Mouse (Mus musculus) hindbrain, embryonic 12.5 days (tissue): ENCODE measurements around the gene Vsx1. TPM values are rescaled to one million over a fixed set of nuclear protein-coding genes. Genes with fewer than 3 reads are reported as not detected.

ENCODE experiments used
- ATAC-seq: fragments of 200-750 bp; cut with Nextera tagmentation; 2 replicates; pipeline ENCODE4 v1.8.0; 2017; ENCODE audit warnings: moderate TSS enrichment; ENCODE audit not compliant: low FRiP score
- H3K27ac ChIP-seq: fragments of 300-500 bp; sonication (generic); 2 replicates; pipeline ENCODE4 v1.5.1; 2016; ENCODE audit warnings: mild to moderate bottlenecking
- H3K27me3 ChIP-seq: fragments of 300-500 bp; sonication (generic); 2 replicates; pipeline ENCODE4 v1.6.1; 2016; ENCODE audit warnings: mild to moderate bottlenecking
- H3K36me3 ChIP-seq: fragments of 300-500 bp; sonication (generic); 2 replicates; pipeline ENCODE4 v1.6.1; 2016; ENCODE audit warnings: mild to moderate bottlenecking
- H3K4me1 ChIP-seq: fragments of 300-500 bp; sonication (generic); 2 replicates; pipeline ENCODE4 v1.6.1; 2016
- H3K4me2 ChIP-seq: fragments of 300-500 bp; sonication (generic); replicated peaks from 2 replicates; pipeline ENCODE4 v1.6.1; 2016; ENCODE audit warnings: mild to moderate bottlenecking
- H3K4me3 ChIP-seq: fragments of 300-500 bp; sonication (generic); 2 replicates; pipeline ENCODE4 v1.5.1; 2016; ENCODE audit warnings: mild to moderate bottlenecking
- H3K9ac ChIP-seq: fragments of 300-500 bp; sonication (generic); 2 replicates; pipeline ENCODE4 v1.6.1; 2016; ENCODE audit warnings: mild to moderate bottlenecking, moderate library complexity
- H3K9me3 ChIP-seq: fragments of 300-500 bp; sonication (generic); replicated peaks from 2 replicates; pipeline ENCODE4 v1.6.1; 2016; ENCODE audit warnings: mild to moderate bottlenecking
- WGBS: fragments of 180-500 bp; shearing (Covaris S2); methylation state at CpG from one replicate; pipeline ENCODE4 v1.1.7; 2016; 5-methylcytosine and 5-hydroxymethylcytosine counted together
- polyA plus RNA-seq: library from polyadenylated mRNA; unstranded; fragments of >200 nt; fragmentation: Nextera tagmentation; extraction: Ambion mirVana; gene quantifications from 2 replicates; pipeline ENCODE4 v1.2.1, GENCODE M21; 2016

Gene Vsx1
- polyA plus RNA-seq, 1 experiment from 2014 or later: 1.0 TPM

GRCm38 (mm10) chr2:150665534-150666451 lies 23.4 kb downstream of the Vsx1 start:
- Histone ChIP-seq H3K9ac (no peak overlapping the region), H3K27ac (no peak overlapping the region), H3K27me3 (peaks cover 21% of the 10 kb centered on the region), H3K36me3 (no peaks in the 10 kb centered on the region), H3K9me3 (no peaks in the 10 kb centered on the region), H3K4me2 (peak overlapping the region; percentile 29), H3K4me1 (peaks cover 19% of the 10 kb centered on the region), H3K4me3 (no peak overlapping the region)
- ATAC-seq: no peak
- 48% methylated on average over 10 of the region's 10 CpGs for WGBS

GRCm38 (mm10) chr2:150665006-150665405 lies 24.2 kb downstream of the Vsx1 start:
- H3K36me3 ChIP-seq: no peaks in the 10 kb centered on the region
- WGBS: 61% methylated on average over 2 of the region's 2 CpGs
- no peak overlapping the region for H3K27ac ChIP-seq
- ATAC-seq: no peak
- H3K9ac ChIP-seq: no peak overlapping the region
- no peaks in the 10 kb centered on the region for H3K9me3 ChIP-seq
- H3K4me2 ChIP-seq: no peak overlapping the region
- H3K4me3 ChIP-seq: no peak overlapping the region
- H3K27me3 ChIP-seq: peaks cover 16% of the 10 kb centered on the region
- H3K4me1 ChIP-seq: peaks cover 19% of the 10 kb centered on the region

- Histone ChIP-seq H3K9me3 (no peaks in the 10 kb centered on the region), H3K4me2 (no peak overlapping the region), H3K27ac (no peak overlapping the region), H3K4me3 (no peak overlapping the region), H3K4me1 (peaks cover 19% of the 10 kb centered on the region), H3K9ac (no peak overlapping the region), H3K27me3 (peaks cover 10% of the 10 kb centered on the region), H3K36me3 (no peaks in the 10 kb centered on the region)
- ATAC-seq: no peak
- WGBS: 80% methylated on average over 5 of the region's 5 CpGs
Observed at GRCm38 (mm10) chr2:150664152-150664920, 24.8 kb downstream of the Vsx1 start.

- WGBS: 73% methylated on average over 9 of the region's 9 CpGs
- peaks cover 15% of the 10 kb centered on the region for H3K4me1 ChIP-seq
- no peak overlapping the region for H3K9ac ChIP-seq
- H3K27ac ChIP-seq: no peak overlapping the region
- H3K9me3 ChIP-seq: no peaks in the 10 kb centered on the region
- ATAC-seq: no peak
- H3K4me3 ChIP-seq: no peak overlapping the region
- H3K4me2 ChIP-seq: no peak overlapping the region
- no peaks in the 10 kb centered on the region for H3K36me3 ChIP-seq
- H3K27me3 ChIP-seq: peaks cover 4% of the 10 kb centered on the region; the same call in 1 of the 2 replicates
Observed at GRCm38 (mm10) chr2:150663255-150663654, 25.9 kb downstream of the Vsx1 start.

GRCm38 (mm10) chr2:150662007-150662406 lies 27.2 kb downstream of the Vsx1 start:
- Histone ChIP-seq H3K4me2 (no peak overlapping the region), H3K27me3 (no peaks in the 10 kb centered on the region), H3K4me3 (no peak overlapping the region), H3K36me3 (no peaks in the 10 kb centered on the region), H3K27ac (no peak overlapping the region), H3K9me3 (no peaks in the 10 kb centered on the region), H3K9ac (no peak overlapping the region), H3K4me1 (peaks cover 14% of the 10 kb centered on the region)
- 79% methylated on average over 2 of the region's 2 CpGs for WGBS
- ATAC-seq: no peak

GRCm38 (mm10) chr2:150660668-150661451 lies 28.3 kb downstream of the Vsx1 start:
- Histone ChIP-seq H3K36me3 (no peaks in the 10 kb centered on the region), H3K9ac (no peak overlapping the region), H3K27ac (no peak overlapping the region), H3K27me3 (no peaks in the 10 kb centered on the region), H3K4me3 (no peak overlapping the region), H3K9me3 (no peaks in the 10 kb centered on the region), H3K4me2 (no peak overlapping the region), H3K4me1 (peaks cover 18% of the 10 kb centered on the region)
- 85% methylated on average over 5 of the region's 5 CpGs for WGBS
- no peak for ATAC-seq

- H3K27ac ChIP-seq: no peak overlapping the region
- peaks cover 14% of the 10 kb centered on the region for H3K4me1 ChIP-seq
- no peak overlapping the region for H3K4me2 ChIP-seq
- 67% methylated on average over 4 of the region's 4 CpGs for WGBS
- no peaks in the 10 kb centered on the region for H3K27me3 ChIP-seq
- no peak overlapping the region for H3K4me3 ChIP-seq
- no peak overlapping the region for H3K9ac ChIP-seq
- no peaks in the 10 kb centered on the region for H3K36me3 ChIP-seq
- no peaks in the 10 kb centered on the region for H3K9me3 ChIP-seq
- no peak for ATAC-seq
Observed at GRCm38 (mm10) chr2:150660049-150660448, 29.1 kb downstream of the Vsx1 start.

- H3K4me2 ChIP-seq: no peak overlapping the region
- peaks cover 14% of the 10 kb centered on the region for H3K4me1 ChIP-seq
- H3K9ac ChIP-seq: no peak overlapping the region
- no peaks in the 10 kb centered on the region for H3K9me3 ChIP-seq
- WGBS: 40% methylated on average over 8 of the region's 8 CpGs
- H3K27ac ChIP-seq: peak overlapping the region; percentile 83
- H3K36me3 ChIP-seq: no peaks in the 10 kb centered on the region
- no peaks in the 10 kb centered on the region for H3K27me3 ChIP-seq
- peak; percentile 93 for ATAC-seq
- H3K4me3 ChIP-seq: no peak overlapping the region
Observed at GRCm38 (mm10) chr2:150656975-150657768, 32.0 kb downstream of the Vsx1 start.

- Histone ChIP-seq H3K9me3 (no peaks in the 10 kb centered on the region), H3K4me3 (no peak overlapping the region), H3K4me1 (peaks cover 18% of the 10 kb centered on the region), H3K4me2 (no peak overlapping the region), H3K27me3 (no peaks in the 10 kb centered on the region), H3K36me3 (no peaks in the 10 kb centered on the region), H3K27ac (peak overlapping the region; percentile 83), H3K9ac (no peak overlapping the region)
- WGBS: 88% methylated on average over 3 of the region's 3 CpGs
- ATAC-seq: no peak
Observed at GRCm38 (mm10) chr2:150656112-150656511, 33.0 kb downstream of the Vsx1 start.

- Histone ChIP-seq H3K4me1 (peaks cover 26% of the 10 kb centered on the region), H3K4me3 (no peak overlapping the region), H3K27ac (no peak overlapping the region), H3K4me2 (no peak overlapping the region), H3K36me3 (no peaks in the 10 kb centered on the region), H3K9ac (no peak overlapping the region), H3K9me3 (no peaks in the 10 kb centered on the region), H3K27me3 (no peaks in the 10 kb centered on the region)
- ATAC-seq: no peak
- WGBS: 79% methylated on average over 6 of the region's 6 CpGs
Observed at GRCm38 (mm10) chr2:150655290-150655689, 33.9 kb downstream of the Vsx1 start.

GRCm38 (mm10) chr2:150654814-150655213 lies 34.3 kb downstream of the Vsx1 start:
- ATAC-seq: no peak
- 88% methylated on average over 2 of the region's 2 CpGs for WGBS
- H3K9ac ChIP-seq: no peak overlapping the region

More at GRCm38 (mm10) chr2:150654814-150655213, 34.3 kb downstream of the Vsx1 start:
- H3K9me3 ChIP-seq: no peaks in the 10 kb centered on the region
- no peak overlapping the region for H3K4me2 ChIP-seq
- no peak overlapping the region for H3K4me3 ChIP-seq
- H3K36me3 ChIP-seq: no peaks in the 10 kb centered on the region
- H3K4me1 ChIP-seq: peaks cover 31% of the 10 kb centered on the region
- no peak overlapping the region for H3K27ac ChIP-seq
- no peaks in the 10 kb centered on the region for H3K27me3 ChIP-seq
